8 mouse cellular contexts compared by ENCODE assay signal in genomic region chr3:88000181-88000580, GRCm38 (mm10). TPM values are rescaled to one million over a fixed set of nuclear protein-coding genes. Genes with fewer than 3 reads are reported as not detected.
A peak's percentile ranks its signal among the peaks of the same experiment; 100 is the strongest.
DNase-seq lines count a peak whose midpoint lies in the region; ATAC-seq and TF ChIP-seq lines count a peak whose summit lies in the region.

Bcan (minus strand) TSS chr3:88000230.

- TF ChIP-seq CTCF in testis, adult 2 months (IDR thresholded peaks at IDR 0.05; ENCODE audit: control insufficient read depth, insufficient read depth, insufficient replicate concordance, low read depth, low read length) = no peak
- TF ChIP-seq CTCF in hindbrain, postnatal 0 days (IDR thresholded peaks at IDR 0.05; ENCODE audit: low read depth) = peak; percentile 38; the same call in 1 of the 2 replicates

- ATAC-seq in hindbrain, postnatal 0 days = peak; percentile 60
- ATAC-seq in megakaryocyte progenitor cell, adult 5-6 weeks (replicated peaks; ENCODE audit: poor library complexity) = 0 out of 2 replicates have a peak, but pooled peaks have one; percentile 32
- no peak for ATAC-seq in erythroblast, adult 5-6 weeks (replicated peaks; ENCODE audit: low FRiP score, poor library complexity, severe bottlenecking)

- peak within 1 kb of the TSS; percentile 56 for H3K9ac ChIP-seq in hindbrain, postnatal 0 days (replicated peaks; ENCODE audit: low read length)

- H3K27me3 ChIP-seq in testis, adult 2 months (ENCODE audit: control insufficient read depth, insufficient read depth, low read length) = peaks cover 4% of the 10 kb centered on the region; the same call in 1 of the 2 replicates
- H3K27me3 ChIP-seq in hindbrain, postnatal 0 days (ENCODE audit: insufficient read depth, low read length) = peaks cover 29% of the 10 kb centered on the region

- H3K27ac ChIP-seq in testis, adult 2 months (ENCODE audit: control insufficient read depth, insufficient read depth, low read depth, low read length) = no peak within 1 kb of the TSS
- peak within 1 kb of the TSS; percentile 76 for H3K27ac ChIP-seq in hindbrain, postnatal 0 days

- peak; percentile 66 to 68 for DNase-seq in frontal cortex, postnatal 10 days (ENCODE audit: low spot score in 2 of 2)
- no peak for DNase-seq in frontal cortex, postnatal 25 days (ENCODE audit: low spot score in 2 of 2)
- no peak for DNase-seq in testis, postnatal 14 days (ENCODE audit: low spot score)
- DNase-seq in hindbrain, postnatal 0 days (ENCODE audit: low spot score) = peak; percentile 73
- DNase-seq in spleen, postnatal 4 days (ENCODE audit: low spot score in 2 of 2) = no peak

- TF ChIP-seq POLR2A in testis, adult 2 months (IDR thresholded peaks at IDR 0.05; ENCODE audit: control insufficient read depth, low read depth, low read length) = no peak

- H3K36me3 ChIP-seq in testis, adult 2 months (ENCODE audit: control insufficient read depth, insufficient read depth, low read length) = no peaks in the 10 kb centered on the region
- no peaks in the 10 kb centered on the region; the same call in 1 of the 2 replicates for H3K36me3 ChIP-seq in hindbrain, postnatal 0 days (ENCODE audit: insufficient read depth, low read length)

- WGBS in hindbrain, postnatal 0 days = 0% methylated on average over 36 of the region's 39 CpGs

- H3K4me1 ChIP-seq in testis, adult 2 months (ENCODE audit: control insufficient read depth, insufficient read depth, low read length) = peaks cover 24% of the 10 kb centered on the region
- peaks cover 27% of the 10 kb centered on the region for H3K4me1 ChIP-seq in hindbrain, postnatal 0 days (ENCODE audit: insufficient read depth, low read length)

- H3K4me2 ChIP-seq in hindbrain, postnatal 0 days (ENCODE audit: low read depth, low read length) = peak within 1 kb of the TSS; percentile 71

- no peaks in the 10 kb centered on the region for H3K9me3 ChIP-seq in hindbrain, postnatal 0 days (ENCODE audit: low read length)

- H3K4me3 ChIP-seq in testis, adult 2 months (ENCODE audit: control insufficient read depth, low read depth, low read length) = peak within 1 kb of the TSS; percentile 51
- H3K4me3 ChIP-seq in hindbrain, postnatal 0 days (ENCODE audit: low read length) = peak within 1 kb of the TSS; percentile 48

RNA-seq across cellular contexts. Expression of gene Bcan, which starts in this region (rescaled TPM):
- 0.13 and 0.23 TPM in 2 replicates for polyA plus RNA-seq in testis, adult 2 months (2012; rRNA removed)
- total RNA-seq in hindbrain, postnatal 0 days (2014; rRNA removed) = 318 and 347 TPM in 2 replicates
- 229 and 237 TPM in 2 replicates for polyA plus RNA-seq in hindbrain, postnatal 0 days (2015; fragmentation: Nextera tagmentation; extraction: Ambion mirVana)
- total RNA-seq in megakaryocyte progenitor cell, adult 5-6 weeks (2015) = not detected in 2 replicates
- total RNA-seq in megakaryocyte progenitor cell, adult 5-6 weeks (2017) = not detected in 2 replicates
- total RNA-seq in erythroblast, adult 5-6 weeks (2015; ENCODE audit: low replicate concordance) = not detected in 2 replicates
- total RNA-seq in erythroblast, adult 5-6 weeks (2017; ENCODE audit: low replicate concordance) = not detected in 2 replicates

Comparison
In these comparisons a context has a peak if more than half of its experiments do, and no peak if none do; other contexts are left out.
1. RNA of gene Bcan (total RNA-seq): 318 to 347 TPM in hindbrain, postnatal 0 days; not detected in megakaryocyte progenitor cell, adult 5-6 weeks and not detected in erythroblast, adult 5-6 weeks; every median in the first group is over 100 times any median in the second.
2. RNA of gene Bcan (polyA plus RNA-seq): 229 to 237 TPM in hindbrain, postnatal 0 days; 0.13 to 0.23 TPM in testis, adult 2 months; every median in the first group is over 100 times any median in the second.
3. DNase-seq: peak in frontal cortex, postnatal 10 days (2 of 2) and hindbrain, postnatal 0 days (single experiment); none in frontal cortex, postnatal 25 days (0 of 2), testis, postnatal 14 days (single experiment) and spleen, postnatal 4 days (0 of 2).
4. Peak in ATAC-seq in megakaryocyte progenitor cell, adult 5-6 weeks; RNA of the gene not detected or under 1 TPM.